Mouse (Mus musculus): ENCODE results near the gene Ehhadh.

DNA sequence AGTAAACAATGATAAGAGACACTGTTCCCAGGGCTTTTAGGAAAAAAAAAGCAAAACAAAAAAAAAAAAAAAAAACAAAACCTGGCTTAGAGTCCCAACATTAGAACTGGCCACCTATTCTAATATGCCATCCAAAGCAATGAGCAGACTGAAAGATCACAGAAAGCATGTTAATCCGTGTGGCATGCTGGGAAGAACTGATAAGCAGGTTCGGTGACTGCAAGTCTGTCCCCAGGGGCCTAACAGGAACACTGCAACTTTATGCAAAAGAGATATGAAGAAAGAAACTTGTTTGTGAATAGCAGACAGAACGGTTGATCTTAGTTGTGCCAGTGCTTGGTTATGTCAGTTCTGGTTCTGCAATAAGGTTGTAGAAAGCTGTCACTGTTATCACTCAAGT, 4.2 kb upstream of the Ehhadh start:
- TF ChIP-seq RCOR1 (IDR thresholded peaks at IDR 0.05; ENCODE audit: low read depth, low read length) (0 out of 2 replicates have a peak, but pooled peaks have one; percentile 55), CTCF (IDR thresholded peaks at IDR 0.05 in 2 of 3, conservative IDR thresholded peaks at IDR 0.05 in 1 of 3; ENCODE audit: control insufficient read depth in 1 of 3, insufficient read depth in 1 of 3, low read depth in 2 of 3, low read length in 3 of 3, poor library complexity in 1 of 3, severe bottlenecking in 1 of 3) (peak in 2 of 3 experiments; percentile 19 to 24; a peak in 4 of 6 replicates), BHLHE40 (IDR thresholded peaks at IDR 0.05; ENCODE audit: borderline replicate concordance, low read depth, low read length) (no peak), GATA1 (IDR thresholded peaks at IDR 0.05; ENCODE audit: low read depth, low read length) (peak; percentile 92), TAL1 (IDR thresholded peaks at IDR 0.05; ENCODE audit: low read length) (peak; percentile 85), POLR2A (IDR thresholded peaks at IDR 0.05; ENCODE audit: control insufficient read depth in 1 of 2, insufficient read depth in 1 of 2, low read depth in 1 of 2, low read length in 2 of 2, poor library complexity in 1 of 2) (no peak; a peak in 1 of 4 replicates), TCF12 (IDR thresholded peaks at IDR 0.05; ENCODE audit: low read depth, low read length) (peak; percentile 81)

Measured in MEL (cell line).